ENCODE assay signal across 7 mouse cellular contexts in the genomic region with DNA sequence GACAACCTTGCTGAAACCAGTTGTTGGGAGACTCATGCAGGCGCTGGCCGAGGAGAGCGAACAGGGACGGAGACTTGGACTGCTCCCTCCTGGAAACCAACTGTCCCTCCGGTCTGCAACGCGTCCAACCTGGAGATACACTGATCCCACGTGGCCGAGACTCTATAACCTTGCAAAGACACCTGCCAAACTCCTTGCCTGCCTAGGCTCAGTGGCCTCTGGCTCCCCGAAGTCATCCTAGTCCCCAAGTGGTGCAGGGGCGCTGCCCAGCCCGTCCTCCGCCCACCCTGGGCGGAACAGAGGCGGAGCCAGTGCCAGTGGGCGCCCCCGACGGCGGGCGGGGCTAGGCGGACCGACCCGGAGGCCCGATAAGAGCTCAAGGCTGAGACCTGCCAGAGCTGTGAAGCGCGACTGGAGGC. TPM values are rescaled to one million over a fixed set of nuclear protein-coding genes. Genes with fewer than 3 reads are reported as not detected.
DNase-seq lines count a peak whose midpoint lies in the region; ATAC-seq and TF ChIP-seq lines count a peak whose summit lies in the region.

A gene (plus strand): TSS at position 345 of the 419 bp plus-strand sequence.

- peak; percentile 65; the same call in 1 of the 2 replicates for ATAC-seq in forebrain, embryonic 12.5 days (ENCODE audit: low FRiP score)
- peak; percentile 86 for ATAC-seq in intestine, embryonic 14.5 days (replicated peaks; ENCODE audit: low FRiP score, low TSS enrichment, low read depth)
- ATAC-seq in liver, embryonic 15.5 days (ENCODE audit: insufficient read depth): peak; percentile 98
- ATAC-seq in neural tube, embryonic 15.5 days (ENCODE audit: low FRiP score): peak; percentile 45; the same call in 1 of the 2 replicates

- H3K36me3 ChIP-seq in ES-E14 (ENCODE audit: control insufficient read depth, insufficient read depth, low read length, poor library complexity, severe bottlenecking): no peaks in the 10 kb centered on the region
- H3K36me3 ChIP-seq in forebrain, embryonic 12.5 days (replicated peaks): no peaks in the 10 kb centered on the region
- H3K36me3 ChIP-seq in intestine, embryonic 14.5 days (ENCODE audit: control insufficient read depth, insufficient read depth, low read length): no peaks in the 10 kb centered on the region
- H3K36me3 ChIP-seq in liver, embryonic 15.5 days (replicated peaks): no peaks in the 10 kb centered on the region
- H3K36me3 ChIP-seq in neural tube, embryonic 15.5 days: no peaks in the 10 kb centered on the region

- no peaks in the 10 kb centered on the region for H3K9me3 ChIP-seq in ES-E14 (ENCODE audit: control insufficient read depth, insufficient read depth, low read depth, low read length)
- H3K9me3 ChIP-seq in forebrain, embryonic 12.5 days: no peaks in the 10 kb centered on the region
- H3K9me3 ChIP-seq in intestine, embryonic 14.5 days (ENCODE audit: control insufficient read depth, low read length): no peaks in the 10 kb centered on the region
- H3K9me3 ChIP-seq in liver, embryonic 15.5 days (replicated peaks): no peaks in the 10 kb centered on the region
- no peaks in the 10 kb centered on the region for H3K9me3 ChIP-seq in neural tube, embryonic 15.5 days (replicated peaks)

- peaks cover 44% of the 10 kb centered on the region for H3K27me3 ChIP-seq in forebrain, embryonic 12.5 days
- peaks cover 41% of the 10 kb centered on the region for H3K27me3 ChIP-seq in intestine, embryonic 14.5 days (replicated peaks; ENCODE audit: control insufficient read depth, insufficient read depth, low read length)
- peaks cover 78% of the 10 kb centered on the region for H3K27me3 ChIP-seq in liver, embryonic 15.5 days
- H3K27me3 ChIP-seq in neural tube, embryonic 15.5 days (replicated peaks): peaks cover 52% of the 10 kb centered on the region

- H3K9ac ChIP-seq in ES-E14 (ENCODE audit: insufficient read depth, low read depth, low read length, poor library complexity, severe bottlenecking): 0 out of 2 replicates have a peak within 1 kb of the TSS, but pooled peaks have one; percentile 38
- H3K9ac ChIP-seq in forebrain, embryonic 12.5 days: peak within 1 kb of the TSS; percentile 44; the same call in 1 of the 2 replicates
- H3K9ac ChIP-seq in intestine, embryonic 14.5 days (ENCODE audit: low read length): no peak within 1 kb of the TSS
- H3K9ac ChIP-seq in liver, embryonic 15.5 days: peak within 1 kb of the TSS; percentile 55
- H3K9ac ChIP-seq in neural tube, embryonic 15.5 days (replicated peaks): peak within 1 kb of the TSS; percentile 5

- WGBS in forebrain, embryonic 12.5 days: under 1% methylated on average over 26 of the region's 26 CpGs
- under 1% methylated on average over 26 of the region's 26 CpGs for WGBS in intestine, embryonic 14.5 days
- WGBS in liver, embryonic 15.5 days (ENCODE audit: insufficient replicate concordance): under 1% methylated on average over 26 of the region's 26 CpGs
- WGBS in neural tube, embryonic 15.5 days: under 1% methylated on average over 26 of the region's 26 CpGs

- no peak for DNase-seq in ES-E14 (ENCODE audit: low read depth, low spot score)
- DNase-seq in adrenal gland, postnatal 14 days: peak; percentile 69
- peak; percentile 80 for DNase-seq in intestine, embryonic 14.5 days (ENCODE audit: low spot score)
- no peak for DNase-seq in cerebellum, adult 11 months

- in situ Hi-C loops in ES-E14 (cut with MboI; ENCODE audit: low sequenced_read_pairs in 2 of 2, unreplicated experiment in 2 of 2): no loop called here

- H3K4me3 ChIP-seq in ES-E14 (ENCODE audit: insufficient read depth in 1 of 2, low read depth in 1 of 2, low read length in 2 of 2, poor library complexity in 1 of 2, severe bottlenecking in 1 of 2): peak within 1 kb of the TSS; percentile 13 to 53; a peak in 3 of 4 replicates
- peak within 1 kb of the TSS; percentile 41 for H3K4me3 ChIP-seq in forebrain, embryonic 12.5 days (replicated peaks)
- H3K4me3 ChIP-seq in intestine, embryonic 14.5 days (ENCODE audit: low read depth, low read length): peak within 1 kb of the TSS; percentile 39
- H3K4me3 ChIP-seq in liver, embryonic 15.5 days (replicated peaks): peak within 1 kb of the TSS; percentile 57
- peak within 1 kb of the TSS; percentile 41 for H3K4me3 ChIP-seq in neural tube, embryonic 15.5 days (replicated peaks)

- no peak within 1 kb of the TSS for H3K27ac ChIP-seq in ES-E14 (ENCODE audit: insufficient read depth, low read depth, low read length, poor library complexity, severe bottlenecking)
- no peak within 1 kb of the TSS for H3K27ac ChIP-seq in forebrain, embryonic 12.5 days
- no peak within 1 kb of the TSS for H3K27ac ChIP-seq in intestine, embryonic 14.5 days (ENCODE audit: low read depth)
- no peak within 1 kb of the TSS; the same call in 1 of the 2 replicates for H3K27ac ChIP-seq in liver, embryonic 15.5 days (replicated peaks)
- no peak within 1 kb of the TSS for H3K27ac ChIP-seq in neural tube, embryonic 15.5 days (replicated peaks)

- H3K4me2 ChIP-seq in forebrain, embryonic 12.5 days: peak within 1 kb of the TSS; percentile 71
- H3K4me2 ChIP-seq in intestine, embryonic 14.5 days (ENCODE audit: low read length): peak within 1 kb of the TSS; percentile 71
- peak within 1 kb of the TSS; percentile 88 for H3K4me2 ChIP-seq in liver, embryonic 15.5 days
- H3K4me2 ChIP-seq in neural tube, embryonic 15.5 days: peak within 1 kb of the TSS; percentile 77

- H3K4me1 ChIP-seq in ES-E14 (ENCODE audit: control insufficient read depth in 2 of 2, insufficient read depth in 2 of 2, low read length in 2 of 2, poor library complexity in 1 of 2): peaks cover 0 to 2% of the 10 kb centered on the region in 2 experiments; a peak in 1 of 4 replicates
- peaks cover 11% of the 10 kb centered on the region for H3K4me1 ChIP-seq in forebrain, embryonic 12.5 days
- no peaks in the 10 kb centered on the region for H3K4me1 ChIP-seq in intestine, embryonic 14.5 days (replicated peaks; ENCODE audit: control insufficient read depth, insufficient read depth, low read length)
- peaks cover 29% of the 10 kb centered on the region for H3K4me1 ChIP-seq in liver, embryonic 15.5 days (replicated peaks)
- peaks cover 14% of the 10 kb centered on the region for H3K4me1 ChIP-seq in neural tube, embryonic 15.5 days

TF ChIP-seq in ES-E14, 5 proteins besides CTCF, POLR2A, EP300 and RAD21:
- TF ChIP-seq HCFC1 (IDR thresholded peaks at IDR 0.05; ENCODE audit: borderline replicate concordance, insufficient read depth, low read length): no peak

RNA-seq across cellular contexts. Expression of the gene that starts here (rescaled TPM):
- 0.16 and 0.18 TPM in 2 replicates for total RNA-seq in ES-E14 (2012; rRNA removed)
- total RNA-seq in adrenal gland, postnatal 14 days (2021): 0.11 TPM in 1 of 2 replicates, not detected in the other
- 0.15 TPM in 1 of 2 replicates, not detected in the other for polyA plus RNA-seq in forebrain, embryonic 12.5 days (2016; fragmentation: Nextera tagmentation; extraction: Ambion mirVana)
- 0.09 TPM in 1 of 2 replicates, not detected in the other for polyA plus RNA-seq in intestine, embryonic 14.5 days (2014; fragmentation: Nextera tagmentation; extraction: Ambion mirVana)
- 0.70 and 0.75 TPM in 2 replicates for polyA plus RNA-seq in liver, embryonic 15.5 days (2015; fragmentation: Nextera tagmentation; extraction: Ambion mirVana)
- polyA plus RNA-seq in neural tube, embryonic 15.5 days (2015; fragmentation: Nextera tagmentation; extraction: Ambion mirVana): 0.10 and 0.15 TPM in 2 replicates

Comparison
In these comparisons a context has a peak if more than half of its experiments do, and no peak if none do; other contexts are left out.
1. Peak in DNase-seq in adrenal gland, postnatal 14 days; RNA of the gene not detected or under 1 TPM.
2. Peak in ATAC-seq, H3K4me3 ChIP-seq, H3K9ac ChIP-seq and H3K4me2 ChIP-seq in forebrain, embryonic 12.5 days; RNA of the gene not detected or under 1 TPM.
3. Peak in DNase-seq, ATAC-seq, H3K4me3 ChIP-seq and H3K4me2 ChIP-seq in intestine, embryonic 14.5 days; RNA of the gene not detected or under 1 TPM.
4. Peak in ATAC-seq, H3K4me3 ChIP-seq, H3K9ac ChIP-seq and H3K4me2 ChIP-seq in liver, embryonic 15.5 days; RNA of the gene not detected or under 1 TPM.
5. Peak in ATAC-seq, H3K4me3 ChIP-seq, H3K9ac ChIP-seq and H3K4me2 ChIP-seq in neural tube, embryonic 15.5 days; RNA of the gene not detected or under 1 TPM.
6. ATAC-seq: peak in every context shown above with its lines; median percentile 98 in liver, embryonic 15.5 days; 86 in intestine, embryonic 14.5 days; 65 in forebrain, embryonic 12.5 days; 45 in neural tube, embryonic 15.5 days.